ENCODE assay signal across 10 mouse cellular contexts in genomic region chr14:27622923-27623219, GRCm38 (mm10). TPM values are rescaled to one million over a fixed set of nuclear protein-coding genes. Genes with fewer than 3 reads are reported as not detected.
DNase-seq lines count a peak whose midpoint lies in the region; ATAC-seq and TF ChIP-seq lines count a peak whose summit lies in the region.
"Had no signal": no experiment of that assay in that cellular context is flagged by ENCODE, and none has a peak within 500 bp of the region (broad histone marks: within the 10 kb centered on the region; RNA-seq: fewer than 3 reads in every experiment).

No protein-coding gene starts in this region.

- intact Hi-C loops in heart, postnatal 36 days (cut with DNase I), result no loop called here

- ATAC-seq in heart, embryonic 11.5 days (replicated peaks; ENCODE audit: insufficient number of reproducible peaks, low FRiP score, low TSS enrichment), result no peak
- peak; percentile 62; the same call in 1 of the 2 replicates for ATAC-seq in hindbrain, embryonic 11.5 days (ENCODE audit: low FRiP score)
- no peak for ATAC-seq in activated CD4-positive, CD25-positive, alpha-beta regulatory T cell, adult 4 months

- H3K4me2 ChIP-seq in heart, embryonic 11.5 days, result peak overlapping the region; percentile 94
- peak overlapping the region; percentile 64 for H3K4me2 ChIP-seq in hindbrain, embryonic 11.5 days (replicated peaks; ENCODE audit: low read depth, low read length)

- H3K36me3 ChIP-seq in heart, embryonic 11.5 days (ENCODE audit: control insufficient read depth, insufficient read depth, low read length), result no peaks in the 10 kb centered on the region
- H3K36me3 ChIP-seq in ES-Bruce4 (ENCODE audit: control insufficient read depth, insufficient read depth, low read length, poor library complexity, severe bottlenecking), result no peaks in the 10 kb centered on the region
- H3K36me3 ChIP-seq in hindbrain, embryonic 11.5 days (ENCODE audit: control insufficient read depth, insufficient read depth, low read length), result no peaks in the 10 kb centered on the region
- H3K36me3 ChIP-seq in midbrain, embryonic 10.5 days, result 0 out of 2 replicates have a peak, but pooled peaks cover 3% of the 10 kb centered on the region

- 0 out of 2 replicates have a peak, but pooled peaks cover 3% of the 10 kb centered on the region for H3K27me3 ChIP-seq in heart, embryonic 11.5 days (ENCODE audit: control insufficient read depth, insufficient read depth, low read length)
- no peaks in the 10 kb centered on the region for H3K27me3 ChIP-seq in ES-Bruce4 (ENCODE audit: control insufficient read depth, insufficient read depth, low read length, poor library complexity, severe bottlenecking)
- no peaks in the 10 kb centered on the region; the same call in 1 of the 2 replicates for H3K27me3 ChIP-seq in hindbrain, embryonic 11.5 days (ENCODE audit: control insufficient read depth, insufficient read depth, low read length)
- H3K27me3 ChIP-seq in midbrain, embryonic 10.5 days (ENCODE audit: low read depth, poor library complexity, severe bottlenecking), result peaks cover 25% of the 10 kb centered on the region
- H3K27me3 ChIP-seq: CH12.LX had no signal

- TF ChIP-seq POLR2A in ES-Bruce4 (IDR thresholded peaks at IDR 0.05; ENCODE audit: insufficient read depth, low read length), result no peak

- TF ChIP-seq EP300 in ES-Bruce4 (IDR thresholded peaks at IDR 0.05; ENCODE audit: insufficient read depth, low read depth, low read length), result no peak

- H3K9ac ChIP-seq in heart, embryonic 11.5 days (ENCODE audit: low read depth, low read length), result peak overlapping the region; percentile 76
- H3K9ac ChIP-seq in ES-Bruce4 (ENCODE audit: low read depth, poor library complexity, severe bottlenecking), result peak overlapping the region; percentile 96
- H3K9ac ChIP-seq in hindbrain, embryonic 11.5 days (ENCODE audit: low read depth, low read length), result peak overlapping the region; percentile 77

- TF ChIP-seq CTCF in ES-Bruce4 (IDR thresholded peaks at IDR 0.05; ENCODE audit: low read depth, low read length), result no peak

- 0% methylated on average over 6 of the region's 6 CpGs for WGBS in heart, embryonic 11.5 days (ENCODE audit: insufficient replicate concordance)
- 3% methylated on average over 6 of the region's 6 CpGs for WGBS in hindbrain, embryonic 11.5 days
- WGBS in midbrain, embryonic 10.5 days, result 4% methylated on average over 6 of the region's 6 CpGs

- no peak for DNase-seq in heart, postnatal 36 days
- DNase-seq in hindbrain, embryonic 11.5 days (ENCODE audit: low spot score), result no peak
- no peak for DNase-seq in midbrain, embryonic 10.5 days (ENCODE audit: low spot score)
- DNase-seq in urinary bladder, postnatal 4 days (ENCODE audit: low spot score in 2 of 2), result no peak
- no peak for DNase-seq in left cerebral cortex, adult 9 months (ENCODE audit: low spot score in 2 of 2)

- H3K4me3 ChIP-seq in heart, embryonic 11.5 days (ENCODE audit: low read depth, low read length), result peak overlapping the region; percentile 71
- H3K4me3 ChIP-seq in ES-Bruce4 (ENCODE audit: low read depth, low read length), result peak overlapping the region; percentile 80
- H3K4me3 ChIP-seq in hindbrain, embryonic 11.5 days (ENCODE audit: low read depth, low read length), result peak overlapping the region; percentile 71
- H3K4me3 ChIP-seq in midbrain, embryonic 10.5 days, result peak overlapping the region; percentile 82

- H3K9me3 ChIP-seq in heart, embryonic 11.5 days (replicated peaks; ENCODE audit: control insufficient read depth, low read length), result no peaks in the 10 kb centered on the region
- no peaks in the 10 kb centered on the region; the same call in 1 of the 2 replicates for H3K9me3 ChIP-seq in ES-Bruce4 (replicated peaks; ENCODE audit: control insufficient read depth, insufficient read depth, low read length, poor library complexity, severe bottlenecking)
- H3K9me3 ChIP-seq in hindbrain, embryonic 11.5 days (ENCODE audit: control insufficient read depth, low read length), result no peaks in the 10 kb centered on the region
- no peaks in the 10 kb centered on the region for H3K9me3 ChIP-seq in midbrain, embryonic 10.5 days (replicated peaks)

- no peak overlapping the region for H3K27ac ChIP-seq in heart, embryonic 11.5 days (ENCODE audit: low read depth, low read length)
- no peak overlapping the region for H3K27ac ChIP-seq in ES-Bruce4 (ENCODE audit: insufficient read depth, low read length)
- H3K27ac ChIP-seq in hindbrain, embryonic 11.5 days (ENCODE audit: low read depth, low read length), result peak overlapping the region; percentile 82
- peak overlapping the region; percentile 90 for H3K27ac ChIP-seq in midbrain, embryonic 10.5 days (replicated peaks)

- H3K4me1 ChIP-seq in heart, embryonic 11.5 days (ENCODE audit: control insufficient read depth, insufficient read depth, low read length), result no peaks in the 10 kb centered on the region
- no peaks in the 10 kb centered on the region for H3K4me1 ChIP-seq in ES-Bruce4 (ENCODE audit: control insufficient read depth, insufficient read depth, low read length)
- no peaks in the 10 kb centered on the region for H3K4me1 ChIP-seq in hindbrain, embryonic 11.5 days (replicated peaks; ENCODE audit: control insufficient read depth, insufficient read depth, low read length)
- peaks cover 17% of the 10 kb centered on the region for H3K4me1 ChIP-seq in midbrain, embryonic 10.5 days

RNA-seq across cellular contexts. Expression of gene Erc2, which starts 0.6 kb away (rescaled TPM):
- 5.1 and 6.2 TPM in 2 replicates for polyA plus RNA-seq in heart, embryonic 11.5 days (2014; fragmentation: Nextera tagmentation; extraction: Ambion mirVana)
- under 1 TPM; 0.28 to 0.54 TPM for total RNA-seq in heart, postnatal 36 days (2021)
- 9.0 and 10.0 TPM in 2 replicates for polyA plus RNA-seq in ES-Bruce4 (2011; ENCODE audit: insufficient read depth, insufficient read length, low read depth, missing spikeins)
- polyA plus RNA-seq in hindbrain, embryonic 11.5 days (2014; fragmentation: Nextera tagmentation; extraction: Ambion mirVana), result 12.4 and 33.9 TPM in 2 replicates
- polyA plus RNA-seq in midbrain, embryonic 10.5 days (2016; fragmentation: Nextera tagmentation; extraction: Ambion mirVana), result 9.2 and 13.8 TPM in 2 replicates
- under 1 TPM in 1 of 2 experiments, not detected in 1; 0.56 TPM for polyA plus RNA-seq in activated CD4-positive, CD25-positive, alpha-beta regulatory T cell, adult 4 months (2017; shearing (Covaris generic))
- total RNA-seq: CH12.LX; neutrophil, adult 5-6 weeks had no signal

Comparison
In these comparisons a context has a peak if more than half of its experiments do, and no peak if none do; other contexts are left out.
1. H3K27ac ChIP-seq: peak in hindbrain, embryonic 11.5 days (single experiment) and midbrain, embryonic 10.5 days (single experiment); none in heart, embryonic 11.5 days (single experiment) and ES-Bruce4 (single experiment).
2. Peak in every context shown above with its lines, with median percentiles within 50 percentile points of each other: H3K4me3 ChIP-seq and H3K9ac ChIP-seq.